Mouse (Mus musculus): ENCODE measurements around the gene Cbx5. TPM values are rescaled to one million over a fixed set of nuclear protein-coding genes. Genes with fewer than 3 reads are reported as not detected.
"Not testable (repeated sequence)": the region's sequence is repeated elsewhere in the genome, so short reads cannot be mapped to it uniquely, and the experiment has no call there.

The Cbx5 gene
- 10 to 100 TPM; 21.7 to 48.8 (median 23.8) TPM for polyA plus RNA-seq (2017; shearing (Covaris generic))

DNA sequence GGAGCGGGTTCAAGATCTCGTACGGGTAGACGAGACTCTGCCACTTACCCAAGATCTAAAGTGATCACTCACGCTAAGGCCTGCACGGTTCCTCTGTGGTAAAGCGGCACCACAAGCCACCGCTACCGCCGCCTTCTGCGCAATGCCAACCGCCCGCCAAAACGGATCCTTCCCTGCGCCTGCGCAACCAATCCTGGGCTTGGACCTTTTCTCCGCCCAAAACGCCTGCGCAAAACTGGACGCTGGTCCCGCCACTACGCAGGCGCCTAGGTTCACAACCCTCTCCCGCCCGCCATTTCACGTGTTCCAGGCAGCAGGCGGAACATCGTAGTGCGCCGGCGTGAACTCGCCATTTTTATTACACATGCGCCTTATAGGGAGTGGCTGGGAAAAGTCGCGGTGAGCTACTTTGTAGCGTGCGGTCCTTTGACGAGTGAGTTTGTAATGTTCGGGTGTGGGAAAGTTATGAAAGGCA lies at the start of gene Cbx5:
Gene Cbx5, minus strand, starts transcription at position 132 of the 475 bp plus-strand sequence.
- peak; percentile 66 for ATAC-seq

DNA sequence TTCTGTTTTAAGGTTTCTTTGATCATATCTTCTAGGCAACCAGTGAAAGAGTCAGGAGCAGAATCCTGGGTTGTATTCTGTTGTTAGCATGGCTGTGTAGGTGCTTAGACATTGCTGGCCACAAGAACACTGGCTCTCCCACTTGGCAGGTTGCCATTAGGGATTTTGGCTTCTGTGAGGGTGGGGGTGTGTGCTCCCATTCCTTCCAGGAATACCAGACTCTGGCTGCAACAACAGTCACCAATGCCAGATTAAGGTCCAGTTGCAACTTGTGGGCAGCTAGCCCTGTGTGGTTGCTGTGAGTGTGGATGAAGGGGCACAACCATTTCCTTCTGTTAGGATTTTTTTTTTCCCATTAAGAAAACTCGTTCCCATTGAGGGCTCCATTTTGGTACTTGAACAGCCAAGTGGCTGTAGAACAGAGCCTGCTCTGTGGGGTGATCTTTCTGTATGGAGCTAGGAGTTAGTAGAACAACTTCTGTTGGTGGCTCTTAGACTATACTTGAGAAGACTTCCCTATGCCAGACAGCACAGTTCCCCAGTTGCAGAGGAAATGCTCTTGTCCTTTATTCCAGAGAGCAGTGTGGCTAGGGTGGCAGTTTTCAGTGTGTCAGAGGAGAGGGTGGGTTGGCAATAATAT lies 46.3 kb upstream of the Cbx5 start:
- ATAC-seq, result no peak

DNA sequence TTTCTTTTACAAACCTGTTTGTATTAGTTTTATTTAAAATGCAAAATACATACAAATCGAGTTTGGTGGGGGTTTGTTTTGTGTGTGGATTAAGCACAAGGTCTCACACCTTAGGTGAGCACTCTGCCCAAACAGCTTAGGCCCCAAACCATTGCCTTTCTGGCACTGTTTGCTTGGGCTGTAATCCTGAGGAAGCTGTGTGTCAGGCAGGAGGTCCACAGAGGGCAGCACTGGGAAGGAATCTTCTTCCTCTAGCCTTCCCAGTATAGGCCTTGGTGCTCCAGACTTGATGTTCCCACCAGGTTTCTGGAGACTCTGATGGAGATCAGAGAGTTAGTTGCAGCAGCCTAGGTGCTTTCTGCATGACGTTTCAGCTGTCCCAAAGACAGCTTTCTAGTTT lies 45.0 kb upstream of the Cbx5 start:
- no peak for ATAC-seq

DNA sequence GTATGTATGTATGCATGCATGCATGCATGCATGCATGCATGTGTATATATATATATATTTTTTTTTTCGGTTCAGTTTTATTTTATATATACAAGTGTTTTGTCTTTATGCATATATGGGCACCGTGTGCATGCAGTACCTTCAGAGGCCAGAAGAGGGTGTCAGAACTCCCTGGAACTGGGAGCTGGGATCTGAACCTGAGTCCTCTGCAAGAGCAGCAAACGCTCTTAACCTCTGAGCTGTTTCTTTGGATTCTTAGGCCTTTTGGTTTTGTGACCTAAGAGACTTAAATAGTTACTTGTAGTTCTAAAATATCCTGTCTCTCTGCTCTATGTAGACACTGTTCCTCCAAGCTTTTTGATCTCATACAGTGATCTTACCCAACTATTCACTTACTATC lies 44.5 kb upstream of the Cbx5 start:
- no peak for ATAC-seq

DNA sequence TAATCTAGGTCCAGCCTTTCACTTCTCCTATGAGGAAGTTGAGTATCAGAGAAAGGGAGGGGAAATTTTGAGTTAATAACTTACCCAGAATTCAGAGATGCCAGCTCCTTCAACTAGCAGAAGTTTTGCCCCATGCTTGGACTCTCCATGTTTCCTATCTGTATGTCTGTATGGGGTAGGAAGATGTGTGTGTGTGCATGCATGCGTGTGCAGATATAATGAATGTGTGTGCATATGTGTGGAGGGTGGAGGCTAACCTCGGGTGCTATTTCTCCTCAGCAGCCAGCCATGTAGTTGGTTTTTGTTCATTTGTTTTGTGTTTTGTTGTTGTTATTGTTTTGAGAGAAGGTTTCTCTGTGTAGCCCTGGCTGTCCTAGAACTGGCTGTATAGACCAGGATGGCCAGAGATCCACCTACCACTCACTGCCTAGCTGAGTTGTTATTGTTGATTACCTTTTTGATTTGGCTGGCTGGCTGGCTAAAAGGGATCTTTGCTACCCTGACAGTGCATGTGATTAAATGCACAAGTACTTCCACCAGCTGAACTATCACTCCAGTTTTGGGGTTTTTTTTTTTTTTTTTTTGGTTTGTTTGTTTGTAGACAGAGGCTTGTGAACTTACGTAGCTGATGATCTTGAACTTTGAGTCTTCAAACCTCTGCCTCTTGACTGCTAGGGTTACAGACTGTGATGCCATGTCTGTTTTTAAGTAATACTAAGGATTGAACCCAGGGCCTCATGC lies 42.0 kb upstream of the Cbx5 start:
- ATAC-seq, result no peak

DNA sequence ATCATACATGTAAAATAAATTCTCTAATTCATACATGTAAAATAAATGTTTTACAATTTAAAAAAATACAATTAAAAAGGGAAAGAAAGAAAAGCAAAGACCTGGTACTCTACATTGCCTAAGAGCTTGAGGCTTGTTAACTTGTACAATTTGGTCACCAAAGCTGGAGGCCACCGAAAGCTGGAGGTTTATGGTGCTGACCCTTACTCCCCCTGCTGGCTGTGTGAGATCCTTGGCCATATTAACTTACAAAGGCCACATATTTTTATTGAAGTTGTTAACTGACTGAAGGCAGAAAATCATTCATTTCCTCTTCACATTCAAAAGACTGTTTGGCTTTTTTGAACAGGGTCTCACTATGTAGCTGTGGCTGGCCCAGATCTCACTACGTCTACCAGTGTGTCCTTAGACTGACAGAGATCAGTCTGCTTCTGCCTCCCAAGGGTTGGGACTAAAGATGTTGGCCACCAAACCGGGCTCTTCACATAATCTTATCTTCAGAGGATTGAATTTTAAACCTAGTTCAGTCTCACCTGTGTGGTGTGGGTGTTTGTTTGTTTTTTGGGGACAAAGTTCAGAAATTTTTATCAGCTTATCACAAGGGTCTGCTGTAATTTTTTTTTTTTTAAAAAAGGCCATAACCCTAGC lies 41.3 kb upstream of the Cbx5 start:
- ATAC-seq, result no peak

DNA sequence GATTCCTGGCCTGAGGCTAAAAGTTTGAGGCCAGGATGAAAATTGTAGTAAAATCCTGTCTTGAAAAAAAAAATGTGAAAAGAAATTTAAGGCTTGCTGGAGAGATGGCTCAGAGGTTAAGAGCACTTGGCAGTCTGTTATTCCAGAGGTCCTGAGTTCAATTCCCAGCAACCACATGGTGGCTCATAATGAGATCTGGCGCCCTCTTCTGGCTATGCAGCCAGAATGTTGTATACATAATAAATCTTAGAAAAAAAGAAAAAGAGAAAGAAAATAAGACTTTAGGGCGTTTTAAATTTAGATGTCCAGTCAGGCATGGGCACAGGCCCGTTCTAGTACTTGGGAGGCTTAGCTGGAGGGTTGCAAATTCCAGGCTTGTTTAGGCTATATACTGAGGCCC lies 40.1 kb upstream of the Cbx5 start:
- no peak for ATAC-seq

DNA sequence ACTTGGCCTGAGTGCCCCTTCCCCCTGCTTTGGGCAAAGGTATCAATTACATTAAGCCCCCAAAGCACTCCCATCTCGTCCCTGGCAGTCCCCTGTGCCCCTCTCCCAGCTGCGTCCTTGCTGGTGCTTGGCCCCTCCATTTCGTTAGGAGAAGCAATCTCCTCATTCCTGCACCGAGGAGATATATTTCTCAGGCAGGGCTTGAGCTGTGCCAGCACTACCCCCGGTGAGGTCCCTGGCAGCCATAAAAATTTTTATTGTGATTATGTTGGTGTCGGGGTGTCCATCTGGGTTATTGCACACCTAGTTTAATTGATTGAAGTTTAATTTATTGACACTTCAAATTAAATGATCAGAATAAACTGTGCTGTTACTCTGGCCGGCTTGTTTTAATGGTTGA lies 38.3 kb upstream of the Cbx5 start:
- no peak for ATAC-seq

DNA sequence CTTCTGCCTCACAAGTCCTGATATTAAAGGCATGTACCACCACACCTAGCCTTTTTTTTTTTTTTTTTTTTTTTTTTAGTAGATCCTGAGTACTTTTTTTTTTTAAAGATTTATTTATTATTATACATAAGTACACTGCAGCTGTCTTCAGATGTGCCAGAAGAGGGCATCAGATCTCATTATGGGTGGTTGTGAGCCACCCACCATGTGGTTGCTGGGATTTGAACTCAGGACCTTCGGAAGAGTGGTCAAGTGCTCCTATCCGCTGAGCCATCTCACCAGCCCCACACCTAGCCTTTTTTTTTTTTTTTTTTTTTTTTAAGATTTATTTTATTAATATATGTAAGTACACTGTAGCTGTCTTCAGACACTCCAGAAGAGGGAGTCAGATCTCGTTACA lies 36.3 kb upstream of the Cbx5 start:
- not testable (repeated sequence) for ATAC-seq

DNA sequence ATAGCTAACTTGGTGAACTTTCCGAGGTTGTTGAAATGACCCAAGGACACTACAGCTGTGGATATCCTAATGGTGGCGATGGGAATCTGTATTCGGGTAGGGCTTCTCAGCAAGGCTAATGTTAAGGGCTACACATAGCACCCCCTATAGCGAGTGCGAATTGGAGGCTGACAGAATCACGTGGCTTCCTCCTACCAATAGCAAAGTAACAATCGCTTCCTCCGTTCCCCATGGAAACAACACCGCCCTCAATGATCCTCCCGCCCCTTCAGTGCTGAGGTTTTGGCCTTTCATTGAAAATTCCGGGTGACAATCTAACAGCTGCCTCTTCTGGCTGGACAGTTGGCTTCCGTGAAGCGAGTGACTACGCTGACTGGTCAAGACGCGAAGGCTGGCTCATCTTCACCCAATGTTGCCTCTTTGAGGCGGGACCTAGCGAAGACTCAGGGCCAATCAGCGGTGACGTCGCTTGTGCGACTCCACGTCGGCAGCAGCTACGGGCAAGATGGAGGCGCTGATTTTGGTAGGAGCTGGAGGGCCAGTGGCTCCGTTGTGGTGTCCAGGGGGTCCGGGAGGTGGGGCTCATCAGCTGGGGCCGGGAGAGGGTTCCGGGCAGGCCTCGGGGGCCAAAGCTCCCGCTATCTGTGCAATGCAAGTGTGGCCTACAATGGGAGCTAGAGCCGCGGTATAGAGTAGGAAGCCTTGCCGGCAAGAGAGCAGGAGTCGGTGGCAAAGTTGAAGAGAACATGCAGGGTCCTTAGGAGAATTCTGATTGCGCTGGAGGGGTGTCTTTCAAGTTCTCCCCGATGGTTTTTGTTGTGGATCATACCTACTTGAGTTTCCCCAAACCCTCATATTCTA lies 33.0 kb upstream of the Cbx5 start, which contains the start of gene Copz1:
Gene Copz1, plus strand, starts transcription at position 296 of the 861 bp plus-strand sequence.
- ATAC-seq, result peak; percentile 98

DNA sequence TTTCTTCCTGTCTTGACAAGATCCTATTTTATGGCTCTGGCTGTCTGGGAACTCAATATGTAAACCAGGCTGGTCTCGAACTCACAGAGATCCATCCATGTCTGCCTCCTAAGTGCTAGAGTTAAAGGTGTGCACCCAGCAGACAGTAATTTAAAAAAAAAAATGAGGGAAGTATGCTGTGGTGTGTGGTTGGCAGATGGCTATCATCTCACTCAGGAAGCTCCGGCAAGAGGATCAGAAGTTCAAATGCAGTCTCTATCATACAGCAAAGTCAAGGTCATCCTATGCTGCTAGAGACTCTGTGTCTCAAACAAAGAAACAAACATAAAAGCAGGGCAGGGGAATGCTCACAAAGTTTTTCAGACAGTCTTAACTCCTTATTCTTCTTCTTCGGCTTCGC lies 29.3 kb upstream of the Cbx5 start:
- ATAC-seq, result no peak

DNA sequence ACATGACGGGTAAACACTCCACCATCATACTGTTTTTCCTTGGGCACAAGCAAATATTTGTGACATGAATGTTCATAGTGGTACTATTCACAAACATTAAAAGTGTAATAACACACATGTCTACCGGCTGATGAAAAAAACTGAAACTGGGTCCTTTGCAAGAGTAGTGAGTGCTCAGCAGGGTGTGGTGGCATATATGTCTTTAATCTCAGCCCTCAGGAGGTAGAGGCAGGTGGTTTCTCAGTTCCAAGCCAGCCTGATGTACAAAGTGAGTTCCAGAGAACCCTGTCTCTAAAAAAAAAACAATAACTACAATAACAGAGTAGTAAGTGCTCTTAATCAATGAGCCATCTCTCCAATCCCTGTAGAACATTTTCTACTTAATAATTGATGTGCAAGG lies 25.2 kb upstream of the Cbx5 start:
- ATAC-seq, result no peak

DNA sequence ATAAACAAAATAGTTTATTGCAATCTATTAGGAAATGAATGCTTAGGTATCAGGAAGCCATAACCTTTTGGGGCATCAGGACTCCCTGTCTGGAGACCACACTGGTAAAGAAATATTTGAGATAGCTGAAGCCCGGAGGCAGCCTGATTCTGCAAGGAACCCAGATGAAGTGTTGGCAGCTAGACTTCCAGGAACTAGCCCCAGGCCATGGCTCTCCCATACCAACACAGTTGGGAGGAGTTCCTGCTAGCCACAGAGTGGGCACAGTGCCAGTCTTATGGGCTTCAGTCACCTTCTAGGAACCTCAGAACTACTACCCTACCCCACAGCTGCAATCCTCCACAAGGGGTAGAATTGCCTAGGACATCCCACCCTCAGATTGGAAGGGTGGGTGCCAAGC lies 20.4 kb upstream of the Cbx5 start:
- no peak for ATAC-seq

DNA sequence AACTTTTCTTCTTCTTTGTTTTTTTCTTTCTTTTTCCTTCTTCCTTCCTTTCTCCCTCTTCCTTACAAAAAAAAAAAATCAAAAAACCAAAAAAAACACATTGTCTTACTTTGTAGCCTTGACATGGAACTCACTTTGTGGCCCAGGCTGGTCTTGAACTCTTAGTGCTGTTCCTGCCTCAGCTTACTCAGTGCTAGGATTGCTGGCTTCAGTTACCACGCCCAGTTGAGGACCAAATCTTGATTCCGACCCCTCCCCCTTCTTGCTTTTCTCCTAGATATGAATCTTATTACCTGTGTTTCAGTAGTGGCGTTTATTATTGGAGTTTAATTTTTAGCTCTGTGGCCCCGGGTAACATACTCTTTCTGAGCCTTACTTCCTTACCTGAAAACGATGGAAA lies 19.5 kb upstream of the Cbx5 start:
- no peak for ATAC-seq

DNA sequence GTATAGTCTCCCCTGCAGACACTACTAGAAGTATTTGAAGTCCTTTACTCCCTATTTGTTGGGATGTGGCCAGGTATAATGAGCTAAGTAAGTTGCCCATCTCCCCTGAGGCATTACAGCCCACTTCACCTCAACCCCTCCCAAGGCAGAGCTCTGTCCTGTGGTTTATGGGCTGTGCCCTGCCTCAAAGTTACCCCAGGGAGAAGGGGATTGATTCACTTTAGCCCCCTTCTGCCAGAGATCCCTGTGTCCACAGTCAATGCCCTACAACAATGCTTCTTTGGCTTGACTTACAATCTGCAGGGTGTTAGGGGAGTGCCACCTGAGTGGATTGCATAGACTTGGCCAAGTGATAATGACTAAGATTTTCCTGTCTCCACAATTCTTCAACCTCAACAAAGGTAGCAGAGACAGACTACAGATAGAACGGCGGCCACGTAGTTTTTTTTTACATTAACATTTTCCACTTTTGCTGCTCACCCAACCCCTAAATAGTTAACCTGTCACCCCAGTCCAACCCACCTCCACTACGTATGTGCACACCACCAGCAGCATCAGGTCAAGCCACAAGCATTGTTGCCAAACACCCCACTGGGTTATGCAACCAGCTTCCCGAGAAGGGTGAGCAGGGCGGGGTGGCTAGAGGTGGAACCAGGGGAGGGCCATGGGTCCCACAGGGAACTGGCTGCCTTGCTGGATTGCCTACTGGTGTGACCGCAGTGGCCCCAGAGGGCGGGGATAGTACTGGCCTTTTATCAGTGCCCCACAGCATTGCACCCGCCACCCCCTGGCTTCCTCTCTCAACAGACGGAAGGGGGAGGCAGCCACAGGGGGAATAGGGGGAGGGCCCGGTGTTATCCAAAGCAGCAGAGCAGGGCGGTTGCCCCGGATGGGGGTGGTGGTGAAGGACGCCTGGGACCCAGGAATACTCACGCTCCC lies 18.4 kb upstream of the Cbx5 start, which contains the start of gene Nfe2:
Gene Nfe2, minus strand, starts transcription at position 614 of the 939 bp plus-strand sequence.
- ATAC-seq, result peak; percentile 84

DNA sequence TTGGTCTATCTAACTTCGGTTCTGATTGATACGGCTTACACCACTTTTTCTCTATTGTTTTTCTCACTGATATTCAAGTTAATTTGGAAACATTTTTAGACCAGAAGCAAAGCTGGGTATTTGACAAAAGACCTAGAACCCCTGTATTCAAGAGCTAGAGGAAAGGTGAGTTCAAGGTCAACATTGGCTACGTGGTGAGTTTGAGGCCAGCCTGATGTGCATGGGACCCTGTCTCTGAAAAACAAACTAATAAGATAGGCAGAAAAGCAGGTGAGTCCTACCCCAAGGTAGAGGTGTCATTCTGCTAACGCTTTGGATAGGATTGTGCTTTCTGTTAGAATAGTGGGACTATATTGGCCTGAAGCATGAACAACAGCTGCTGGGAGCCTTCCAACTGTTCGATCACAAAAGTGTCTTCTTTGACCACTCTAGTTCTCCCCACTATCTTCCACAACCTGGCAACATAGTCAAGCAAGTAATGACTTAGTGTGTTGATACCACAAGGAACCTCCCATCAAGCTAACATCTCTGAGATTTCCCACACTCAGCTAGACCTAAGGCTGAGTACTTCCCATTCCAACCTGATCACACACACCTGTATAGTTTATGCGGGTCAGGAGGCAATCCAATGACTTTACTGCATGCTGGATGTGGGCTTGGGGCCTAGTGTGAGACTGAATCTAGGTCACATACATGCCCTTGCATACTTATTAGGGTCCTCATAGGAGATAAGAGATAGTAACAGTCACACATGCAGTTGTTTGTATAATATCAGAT lies 16.8 kb upstream of the Cbx5 start:
- ATAC-seq, result no peak

DNA sequence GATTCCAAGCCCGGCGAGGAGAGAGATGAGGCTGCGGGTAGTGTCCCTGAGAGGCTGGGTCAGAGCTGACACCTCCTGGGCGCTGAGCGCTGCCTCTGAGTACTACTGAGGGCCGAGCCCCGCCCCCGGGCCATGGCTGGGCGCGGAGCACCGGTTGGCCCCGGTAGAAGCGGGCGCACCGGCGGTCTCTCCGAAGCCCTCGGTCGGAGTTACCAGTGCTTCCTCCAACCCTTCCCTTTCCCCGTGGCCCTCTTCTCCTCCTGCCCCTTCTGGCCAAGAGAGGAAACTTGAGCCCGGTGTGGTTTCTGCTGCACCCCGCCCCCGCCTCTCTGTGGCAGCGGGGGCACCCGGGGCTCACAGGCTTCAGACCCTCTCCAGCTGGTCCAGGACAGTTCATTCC lies 15.6 kb upstream of the Cbx5 start:
- peak; percentile 17 for ATAC-seq

DNA sequence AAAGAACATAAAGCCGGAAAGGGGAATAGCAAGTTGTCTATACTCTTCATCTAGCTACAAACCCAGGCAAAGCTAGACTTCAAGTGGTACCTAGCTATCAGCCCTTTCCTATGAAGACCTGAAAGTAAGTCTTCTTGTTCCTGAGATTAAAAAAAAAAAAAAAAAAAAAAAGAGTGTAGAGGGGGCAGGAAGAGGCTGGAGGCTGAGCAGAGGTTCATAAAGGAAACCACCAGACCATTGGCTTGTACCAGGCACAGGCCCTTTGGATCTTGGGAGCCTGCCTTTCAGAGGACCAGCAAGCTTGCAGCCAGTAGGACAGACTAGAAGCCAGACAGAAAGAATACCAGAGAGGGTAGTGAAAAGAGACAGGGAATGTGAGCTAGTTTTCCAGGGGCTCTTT lies 13.7 kb upstream of the Cbx5 start:
- ATAC-seq, result no peak

DNA sequence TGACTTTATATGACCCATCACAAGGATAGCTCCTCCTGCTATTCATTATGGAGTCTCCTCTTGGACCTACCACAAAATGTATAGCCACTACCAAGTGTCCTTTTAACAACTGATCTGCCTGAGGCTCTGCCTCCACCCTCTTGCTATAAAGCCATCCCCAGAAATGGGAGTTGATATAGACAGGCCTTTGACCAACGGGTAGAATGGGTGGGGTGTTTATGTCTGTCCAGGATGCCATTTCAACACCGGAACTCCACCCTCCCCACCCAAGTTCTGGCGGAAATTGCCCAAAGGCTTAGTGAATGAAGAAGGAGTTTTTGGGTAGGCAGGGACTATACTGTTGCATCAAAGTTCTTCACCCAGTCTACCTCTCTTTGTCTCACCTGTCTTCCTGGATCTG lies 13.0 kb upstream of the Cbx5 start:
- ATAC-seq, result no peak

DNA sequence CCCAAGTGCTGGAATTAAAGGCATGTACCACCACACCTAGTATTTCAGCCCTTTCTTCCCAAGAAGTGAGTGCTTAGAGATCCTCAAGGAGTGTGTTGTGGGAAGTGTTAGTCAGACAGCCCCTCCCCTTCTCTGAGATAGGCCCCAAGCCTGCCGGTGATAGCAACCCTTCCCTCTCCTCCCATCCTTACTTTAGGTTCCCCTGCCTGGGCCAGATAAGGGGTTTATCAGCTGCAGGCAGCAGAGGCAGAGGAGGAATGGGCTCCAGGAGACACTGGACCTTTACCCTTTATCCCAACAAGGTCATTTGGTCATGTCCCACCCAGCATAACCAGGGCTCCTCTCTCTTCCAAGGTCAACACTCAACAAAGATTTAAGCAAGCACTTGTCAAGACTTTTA lies 12.0 kb upstream of the Cbx5 start:
- ATAC-seq, result no peak
